Mouse (Mus musculus): ENCODE results near the gene Prdm1.

DNA sequence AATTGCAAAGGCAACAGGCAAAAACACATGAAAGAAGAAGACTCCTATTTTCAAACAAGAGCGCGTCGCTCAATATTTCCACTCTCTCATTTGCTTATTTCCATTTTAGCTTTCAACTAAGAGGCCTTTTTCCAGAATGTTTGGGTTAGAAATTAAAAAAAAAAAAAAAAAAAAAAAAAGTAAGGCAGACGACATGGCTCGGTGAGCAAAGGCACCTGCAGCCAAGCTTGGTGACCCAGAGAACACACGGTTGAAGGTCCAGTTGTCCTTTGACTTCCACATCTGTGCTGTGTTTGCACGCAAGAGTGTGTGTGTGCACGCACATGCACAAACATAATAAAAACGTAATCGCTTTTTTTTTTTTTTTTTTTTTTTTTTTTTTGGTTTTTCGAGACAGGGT, 41.2 kb downstream of the Prdm1 start:
- no peak for TF ChIP-seq POLR2A (IDR thresholded peaks at IDR 0.05; ENCODE audit: insufficient read depth, low read depth, low read length)
- TF ChIP-seq CTCF (IDR thresholded peaks at IDR 0.05; ENCODE audit: insufficient read depth, low read depth, low read length), result no peak

Data from olfactory bulb, adult 2 months (tissue).